Mouse (Mus musculus) embryonic fibroblast, embryonic 13.5 days (primary cell): ENCODE data around the gene Nckap5.

Source experiments
- CTCF ChIP-seq: IDR thresholded peaks from 2 replicates; pipeline ENCODE4 v1.5.1; 2011; ENCODE audit warnings: mild to moderate bottlenecking, control low read depth, low read length, moderate library complexity, borderline replicate concordance; ENCODE audit not compliant: insufficient read depth
- POLR2A ChIP-seq: IDR thresholded peaks from 2 replicates; pipeline ENCODE4 v1.6.1; 2011; ENCODE audit warnings: low read depth, mild to moderate bottlenecking, control low read depth, low read length, moderate library complexity

DNA sequence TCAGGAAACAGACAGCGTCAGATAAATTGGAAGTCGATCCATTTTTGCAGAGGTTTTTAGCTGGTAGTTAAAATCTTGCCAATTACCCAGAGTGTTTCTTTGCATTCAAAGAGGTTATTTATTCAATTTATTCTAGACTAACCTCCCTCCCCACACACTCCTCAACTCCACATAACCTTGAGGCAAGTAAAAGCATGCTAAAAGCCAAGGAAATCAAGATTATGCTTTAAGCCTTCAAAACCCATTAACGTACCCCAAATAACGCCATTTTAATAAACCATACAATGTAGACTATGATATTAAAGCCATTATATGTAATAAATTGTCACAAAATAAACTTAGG, 129.7 kb downstream of the Nckap5 start:
- TF ChIP-seq CTCF = no peak
- TF ChIP-seq POLR2A = no peak
